Mouse (Mus musculus): ENCODE data around the gene Tfe3.

Gene Tfe3

GRCm38 (mm10) chrX:7821865-7822779 is 59.8 kb downstream of the Tfe3 start, which contains the start of gene Kcnd1:
TSS of gene Kcnd1 (plus strand) at chrX:7822289.
- no peak for DNase-seq (ENCODE audit: low spot score)

Measured in urinary bladder, postnatal 25 days (tissue).